Mouse (Mus musculus) activated CD4-positive, CD25-positive, alpha-beta regulatory T cell, adult 9 weeks (primary cell): ENCODE results near the gene Olfr195. TPM values are rescaled to one million over a fixed set of nuclear protein-coding genes. Genes with fewer than 3 reads are reported as not detected.

Experiments used
- polyA plus RNA-seq: library from polyadenylated mRNA; unstranded; fragments of 100-300 nt; shearing (Covaris generic); gene quantifications from one replicate; pipeline ENCODE4 v1.2.1, GENCODE M21; 2017

Gene Olfr195
- not detected for polyA plus RNA-seq

GRCm38 (mm10) chr16:59146746-59147145 is at the start of gene Olfr195:
Olfr195 (plus strand) TSS chr16:59147046.

DNA sequence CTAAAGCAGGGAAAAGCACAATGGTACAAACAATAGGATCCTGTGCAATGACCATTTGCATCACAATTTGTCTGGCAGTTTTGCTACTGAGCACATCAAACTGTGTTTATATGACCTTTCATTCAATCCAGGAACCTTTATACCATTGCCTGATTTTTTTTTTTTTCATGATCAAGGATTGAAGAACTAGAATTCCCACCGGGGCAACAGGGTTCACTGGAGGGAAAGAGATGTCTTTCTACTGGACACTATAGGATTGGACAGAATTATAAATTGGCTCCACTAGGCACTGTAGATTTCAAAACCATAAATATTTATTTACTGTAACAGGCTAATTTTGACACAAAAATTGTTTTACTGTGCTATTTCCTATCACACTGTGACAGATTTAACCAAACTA is 35.1 kb upstream of the Olfr195 start, which contains the start of gene Olfr193:
Gene Olfr193, minus strand, starts transcription at position 101 of the 400 bp plus-strand sequence.

GRCm38 (mm10) chr16:59120969-59121368 is 25.9 kb upstream of the Olfr195 start, which contains the start of gene Olfr194:
Olfr194 (minus strand) TSS chr16:59121069.

DNA sequence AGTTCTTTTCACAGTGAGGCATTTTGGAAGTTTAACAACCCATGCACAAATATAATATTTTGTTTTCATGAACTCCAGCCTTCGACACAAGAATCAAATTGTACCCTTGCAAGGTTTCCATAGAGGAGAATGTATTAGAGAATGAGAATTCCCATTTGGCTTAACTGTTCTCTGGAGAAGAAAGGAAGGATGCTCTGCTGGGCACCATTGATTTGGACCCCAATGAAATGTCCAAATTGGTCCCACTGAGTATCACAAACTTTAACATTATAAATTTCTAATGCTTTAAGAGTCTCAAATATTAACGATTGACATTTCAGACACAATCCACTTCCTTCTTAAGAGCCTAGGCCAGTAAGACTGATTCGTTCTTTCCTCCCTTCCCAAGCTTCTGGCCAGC is 23.5 kb downstream of the Olfr195 start, which contains the start of gene Olfr196:
Gene Olfr196, minus strand, starts transcription at position 101 of the 400 bp plus-strand sequence.

Other genes with a start within 250 kb of the Olfr195 start
- not detected for gene Olfr181, start 218.3 kb upstream of the Olfr195 start, polyA plus RNA-seq
- gene Olfr180, start 217.7 kb upstream of the Olfr195 start, polyA plus RNA-seq, result not detected
- not detected for gene Olfr183, start 151.7 kb upstream of the Olfr195 start, polyA plus RNA-seq
- not detected for gene Olfr186, start 116.8 kb upstream of the Olfr195 start, polyA plus RNA-seq
- not detected for gene Olfr187, start 107.3 kb upstream of the Olfr195 start, polyA plus RNA-seq
- not detected for gene Olfr190, start 69.0 kb upstream of the Olfr195 start, polyA plus RNA-seq
- not detected for gene Olfr191, start 57.2 kb upstream of the Olfr195 start, polyA plus RNA-seq
- not detected for gene Olfr193, start 35.2 kb upstream of the Olfr195 start, polyA plus RNA-seq
- not detected for gene Olfr194, start 26.0 kb upstream of the Olfr195 start, polyA plus RNA-seq
- gene Olfr196, start 23.4 kb downstream of the Olfr195 start, polyA plus RNA-seq, result not detected
- not detected for gene Olfr198, start 56.5 kb downstream of the Olfr195 start, polyA plus RNA-seq
- not detected for gene Olfr199, start 72.7 kb downstream of the Olfr195 start, polyA plus RNA-seq
- gene Olfr201, start 125.6 kb downstream of the Olfr195 start, polyA plus RNA-seq, result not detected
- gene Olfr202, start 139.7 kb downstream of the Olfr195 start, polyA plus RNA-seq, result not detected
- not detected for gene Olfr203, start 151.8 kb downstream of the Olfr195 start, polyA plus RNA-seq
- not detected for gene Olfr204, start 171.2 kb downstream of the Olfr195 start, polyA plus RNA-seq
- not detected for gene Olfr205, start 184.1 kb downstream of the Olfr195 start, polyA plus RNA-seq
- gene Olfr206, start 202.2 kb downstream of the Olfr195 start, polyA plus RNA-seq, result not detected
- gene Olfr209, start 216.9 kb downstream of the Olfr195 start, polyA plus RNA-seq, result not detected